Mouse (Mus musculus): Measurements from ENCODE around the gene Sfswap. TPM values are rescaled to one million over a fixed set of nuclear protein-coding genes. Genes with fewer than 3 reads are reported as not detected.

Gene Sfswap
- total and polyA plus RNA-seq, 3 experiments: 38.5 to 74.7 TPM; not detected in 1

- peak; percentile 37 for DNase-seq (ENCODE audit: low read depth, low spot score)
- TF ChIP-seq HCFC1 (IDR thresholded peaks at IDR 0.05; ENCODE audit: low read depth, low read length): no peak
- TF ChIP-seq GATA1 (IDR thresholded peaks at IDR 0.05; ENCODE audit: low read depth, low read length): no peak
- TF ChIP-seq CTCF (IDR thresholded peaks at IDR 0.05 in 2 of 3, conservative IDR thresholded peaks at IDR 0.05 in 1 of 3; ENCODE audit: control insufficient read depth in 1 of 3, insufficient read depth in 1 of 3, low read depth in 2 of 3, low read length in 3 of 3, poor library complexity in 1 of 3, severe bottlenecking in 1 of 3): peak in 2 of 3 experiments; percentile 25 to 29; a peak in 2 of 6 replicates
- no peak for TF ChIP-seq TCF12 (IDR thresholded peaks at IDR 0.05; ENCODE audit: low read depth, low read length)
- no peak for TF ChIP-seq E2F4 (IDR thresholded peaks at IDR 0.05; ENCODE audit: borderline replicate concordance, low read depth, low read length)
- TF ChIP-seq MYC (IDR thresholded peaks at IDR 0.05; ENCODE audit: low read depth, low read length): no peak
- TF ChIP-seq POLR2A (IDR thresholded peaks at IDR 0.05; ENCODE audit: control insufficient read depth in 1 of 2, insufficient read depth in 1 of 2, low read depth in 1 of 2, low read length in 2 of 2, poor library complexity in 1 of 2): no peak
Measured at GRCm38 (mm10) chr5:129542236-129542635, 41.2 kb downstream of the Sfswap start.

GRCm38 (mm10) chr5:129545787-129546186 lies 44.8 kb downstream of the Sfswap start:
- no peaks in the 10 kb centered on the region for H3K27me3 ChIP-seq (ENCODE audit: control insufficient read depth in 1 of 2, insufficient read depth in 2 of 2, low read length in 2 of 2)
- no peak overlapping the region for H3K27ac ChIP-seq (ENCODE audit: control insufficient read depth, low read depth, low read length)
- no peak for TF ChIP-seq BHLHE40 (IDR thresholded peaks at IDR 0.05; ENCODE audit: borderline replicate concordance, low read depth, low read length)
- no peak for TF ChIP-seq ELF1 (IDR thresholded peaks at IDR 0.05; ENCODE audit: low read depth, low read length)
- no peak for TF ChIP-seq NELFE (IDR thresholded peaks at IDR 0.05; ENCODE audit: low read depth, low read length)
- no peak for TF ChIP-seq GABPA (IDR thresholded peaks at IDR 0.05; ENCODE audit: low read depth, low read length)
- TF ChIP-seq USF1 (IDR thresholded peaks at IDR 0.05; ENCODE audit: low read depth, low read length): no peak
- TF ChIP-seq MAFK (IDR thresholded peaks at IDR 0.05; ENCODE audit: borderline replicate concordance, low read depth, low read length): no peak
- TF ChIP-seq RCOR1 (IDR thresholded peaks at IDR 0.05; ENCODE audit: low read depth, low read length): no peak
- TF ChIP-seq MXI1 (IDR thresholded peaks at IDR 0.05; ENCODE audit: low read depth, low read length): no peak
- no peak for TF ChIP-seq TCF12 (IDR thresholded peaks at IDR 0.05; ENCODE audit: low read depth, low read length)
- H3K4me1 ChIP-seq (ENCODE audit: control insufficient read depth in 1 of 2, insufficient read depth in 2 of 2, low read length in 2 of 2): no peaks in the 10 kb centered on the region
- H3K79me2 ChIP-seq (ENCODE audit: control insufficient read depth, insufficient read depth, low read length, poor library complexity): no peaks in the 10 kb centered on the region
- H3K9me3 ChIP-seq (replicated peaks; ENCODE audit: insufficient read depth, low read length): no peaks in the 10 kb centered on the region
- DNase-seq (ENCODE audit: low read depth, low spot score): no peak
- H3K4me3 ChIP-seq (ENCODE audit: control insufficient read depth in 1 of 2, insufficient read depth in 1 of 2, low read depth in 2 of 2, low read length in 2 of 2): no peak overlapping the region
- H3K36me3 ChIP-seq (ENCODE audit: control insufficient read depth in 1 of 2, insufficient read depth in 2 of 2, low read length in 2 of 2): peaks cover 0 to 20% of the 10 kb centered on the region in 2 experiments; a peak in 2 of 4 replicates
- no peak overlapping the region for H3K9ac ChIP-seq (ENCODE audit: control insufficient read depth, low read depth, low read length, poor library complexity, severe bottlenecking)

More at GRCm38 (mm10) chr5:129542236-129542635, 41.2 kb downstream of the Sfswap start:
- no peak overlapping the region for H3K4me3 ChIP-seq (ENCODE audit: control insufficient read depth in 1 of 2, insufficient read depth in 1 of 2, low read depth in 2 of 2, low read length in 2 of 2)
- H3K27me3 ChIP-seq (ENCODE audit: control insufficient read depth in 1 of 2, insufficient read depth in 2 of 2, low read length in 2 of 2): no peaks in the 10 kb centered on the region
- no peaks in the 10 kb centered on the region for H3K9me3 ChIP-seq (replicated peaks; ENCODE audit: insufficient read depth, low read length)
- no peak overlapping the region for H3K9ac ChIP-seq (ENCODE audit: control insufficient read depth, low read depth, low read length, poor library complexity, severe bottlenecking)
- H3K79me2 ChIP-seq (ENCODE audit: control insufficient read depth, insufficient read depth, low read length, poor library complexity): no peaks in the 10 kb centered on the region
- peaks cover 0 to 26% of the 10 kb centered on the region in 2 experiments; a peak in 2 of 4 replicates for H3K36me3 ChIP-seq (ENCODE audit: control insufficient read depth in 1 of 2, insufficient read depth in 2 of 2, low read length in 2 of 2)
- no peaks in the 10 kb centered on the region for H3K4me1 ChIP-seq (ENCODE audit: control insufficient read depth in 1 of 2, insufficient read depth in 2 of 2, low read length in 2 of 2)
- no peak overlapping the region for H3K27ac ChIP-seq (ENCODE audit: control insufficient read depth, low read depth, low read length)

- Histone ChIP-seq H3K79me2 (ENCODE audit: control insufficient read depth, insufficient read depth, low read length, poor library complexity) (no peaks in the 10 kb centered on the region), H3K36me3 (ENCODE audit: control insufficient read depth in 1 of 2, insufficient read depth in 2 of 2, low read length in 2 of 2) (peaks cover 0 to 26% of the 10 kb centered on the region in 2 experiments; a peak in 2 of 4 replicates), H3K9ac (ENCODE audit: control insufficient read depth, low read depth, low read length, poor library complexity, severe bottlenecking) (no peak overlapping the region), H3K27ac (ENCODE audit: control insufficient read depth, low read depth, low read length) (no peak overlapping the region), H3K4me3 (ENCODE audit: control insufficient read depth in 1 of 2, insufficient read depth in 1 of 2, low read depth in 2 of 2, low read length in 2 of 2) (no peak overlapping the region), H3K9me3 (replicated peaks; ENCODE audit: insufficient read depth, low read length) (no peaks in the 10 kb centered on the region), H3K4me1 (ENCODE audit: control insufficient read depth in 1 of 2, insufficient read depth in 2 of 2, low read length in 2 of 2) (no peaks in the 10 kb centered on the region), H3K27me3 (ENCODE audit: control insufficient read depth in 1 of 2, insufficient read depth in 2 of 2, low read length in 2 of 2) (no peaks in the 10 kb centered on the region)
- no peak for DNase-seq (ENCODE audit: low read depth, low spot score)
- TF ChIP-seq CHD2 (IDR thresholded peaks at IDR 0.05; ENCODE audit: low read length): no peak
- no peak for TF ChIP-seq CHD1 (IDR thresholded peaks at IDR 0.05; ENCODE audit: low read depth, low read length)
- no peak for TF ChIP-seq MXI1 (IDR thresholded peaks at IDR 0.05; ENCODE audit: low read depth, low read length)
- TF ChIP-seq HCFC1 (IDR thresholded peaks at IDR 0.05; ENCODE audit: low read depth, low read length): no peak
- TF ChIP-seq GABPA (IDR thresholded peaks at IDR 0.05; ENCODE audit: low read depth, low read length): no peak
- TF ChIP-seq TBP (IDR thresholded peaks at IDR 0.05; ENCODE audit: low read depth, low read length): no peak
- no peak for TF ChIP-seq MAFK (IDR thresholded peaks at IDR 0.05; ENCODE audit: borderline replicate concordance, low read depth, low read length)
- TF ChIP-seq SIN3A (IDR thresholded peaks at IDR 0.05; ENCODE audit: low read length): no peak
- TF ChIP-seq TAL1 (IDR thresholded peaks at IDR 0.05; ENCODE audit: low read length): no peak
- TF ChIP-seq BHLHE40 (IDR thresholded peaks at IDR 0.05; ENCODE audit: borderline replicate concordance, low read depth, low read length): no peak
- no peak for TF ChIP-seq KAT2A (conservative IDR thresholded peaks at IDR 0.05; ENCODE audit: low read depth, low read length)
Measured at GRCm38 (mm10) chr5:129549716-129550115, 48.7 kb downstream of the Sfswap start.
